Mouse (Mus musculus) spleen, adult 2 months (tissue): ENCODE data around the gene Slc6a11.

Experiments used
- CTCF ChIP-seq: fragments of 200-500 bp; IDR thresholded peaks from 2 replicates; pipeline ENCODE4 v1.5.1; 2011; ENCODE audit warnings: mild to moderate bottlenecking, inconsistent platforms; ENCODE audit not compliant: insufficient read depth, insufficient read length, insufficient replicate concordance; ENCODE audit errors: extremely low read depth
- POLR2A ChIP-seq: fragments of 200-500 bp; IDR thresholded peaks from 2 replicates; pipeline ENCODE4 v1.6.1; 2011; ENCODE audit warnings: low read depth, low read length, inconsistent platforms

DNA sequence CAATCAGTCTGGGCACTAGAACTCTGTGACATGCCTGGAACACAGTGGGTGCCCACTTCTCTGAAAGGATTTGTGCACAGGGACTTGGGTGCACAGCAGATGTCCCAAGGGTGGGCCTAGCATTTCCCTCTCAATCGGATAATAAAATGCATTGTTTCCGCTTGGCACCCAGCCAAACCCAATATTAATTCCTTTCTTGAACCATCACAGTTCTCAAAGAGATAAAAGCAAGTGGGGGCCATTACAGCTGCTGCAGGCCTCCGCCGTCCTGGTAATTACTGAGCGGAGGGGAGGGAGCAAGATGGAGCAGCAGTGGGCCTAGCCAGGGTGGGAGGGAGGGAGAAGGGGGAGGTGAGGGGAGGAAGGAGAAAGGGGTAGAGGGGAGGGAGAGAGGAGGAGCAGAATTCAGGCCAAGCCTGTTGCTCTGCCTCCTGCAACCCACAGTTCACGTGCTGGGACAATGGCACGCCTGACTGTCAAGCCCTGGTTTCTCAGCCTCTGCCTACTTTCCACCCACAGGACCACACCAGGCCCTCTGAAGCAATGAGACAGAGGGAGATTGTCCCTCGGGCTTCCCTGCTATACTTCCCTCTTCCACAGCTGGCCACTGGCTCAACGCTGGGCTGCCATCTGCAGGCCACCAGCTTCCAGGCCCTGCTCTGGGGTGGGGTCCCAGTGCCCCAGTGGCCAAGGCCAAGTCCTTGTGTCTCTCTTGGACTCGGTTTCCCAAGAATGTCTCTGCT lies 166.4 kb downstream of the Slc6a11 start:
- TF ChIP-seq CTCF (no peak), POLR2A (no peak)
